8 mouse cellular contexts compared by ENCODE assay signal in the genomic region with DNA sequence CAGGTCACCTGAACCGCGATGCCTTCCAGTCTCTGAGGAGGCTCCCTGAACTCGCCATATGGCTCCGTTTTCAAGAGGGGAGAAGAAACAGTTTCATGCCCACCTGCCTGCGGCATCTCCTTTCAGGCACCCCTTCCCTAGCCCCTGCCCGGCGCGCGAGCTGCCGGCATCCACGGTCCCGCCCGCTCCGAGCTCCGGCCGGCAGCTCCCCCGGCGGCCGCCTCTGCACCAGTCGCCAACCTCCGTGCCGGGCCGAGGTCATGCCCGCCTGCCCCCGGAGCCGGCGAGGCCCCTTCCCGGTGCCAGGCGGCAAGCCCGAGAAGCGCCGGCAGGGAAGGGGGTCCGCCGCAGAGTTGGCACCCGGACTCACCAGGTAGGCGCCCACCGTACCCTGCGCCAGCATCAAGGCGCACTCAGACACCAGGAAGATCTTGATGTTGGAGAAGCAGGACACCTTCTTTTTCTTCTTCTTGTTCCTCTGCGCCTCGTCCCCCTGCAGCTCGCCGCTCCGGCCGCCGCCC. TPM values are rescaled to one million over a fixed set of nuclear protein-coding genes. Genes with fewer than 3 reads are reported as not detected.
DNase-seq lines count a peak whose midpoint lies in the region; ATAC-seq and TF ChIP-seq lines count a peak whose summit lies in the region.

No protein-coding gene starts in this region.

- TF ChIP-seq CTCF in embryonic fibroblast, embryonic 13.5 days (IDR thresholded peaks at IDR 0.05; ENCODE audit: borderline replicate concordance, insufficient read depth, low read length): no peak
- TF ChIP-seq CTCF in kidney, postnatal 0 days (IDR thresholded peaks at IDR 0.05; ENCODE audit: low read depth): peak; percentile 27; the same call in 1 of the 2 replicates

- H3K9ac ChIP-seq in heart, embryonic 14.5 days (ENCODE audit: low read length): peak overlapping the region; percentile 80
- peak overlapping the region; percentile 78 for H3K9ac ChIP-seq in kidney, postnatal 0 days (ENCODE audit: low read depth, low read length)
- no peak overlapping the region; the same call in 1 of the 2 replicates for H3K9ac ChIP-seq in liver, embryonic 16.5 days (ENCODE audit: low read depth, low read length)
- peak overlapping the region; percentile 90 for H3K9ac ChIP-seq in neural tube, embryonic 14.5 days (replicated peaks; ENCODE audit: low read depth, low read length)

- peak; percentile 53 for DNase-seq in adrenal gland, postnatal 25 days
- DNase-seq in kidney, postnatal 0 days (ENCODE audit: low spot score): peak; percentile 60
- peak; percentile 49 for DNase-seq in urinary bladder, postnatal 14 days (ENCODE audit: low spot score)

- peak overlapping the region; percentile 49 for H3K4me3 ChIP-seq in embryonic fibroblast, embryonic 13.5 days (ENCODE audit: insufficient read depth, low read length)
- H3K4me3 ChIP-seq in heart, embryonic 14.5 days (ENCODE audit: control insufficient read depth in 1 of 2, insufficient read depth in 1 of 2, low read depth in 1 of 2, low read length in 2 of 2): peak overlapping the region; percentile 63 to 79
- peak overlapping the region; percentile 79 for H3K4me3 ChIP-seq in kidney, postnatal 0 days (replicated peaks; ENCODE audit: low read depth, low read length)
- H3K4me3 ChIP-seq in liver, embryonic 16.5 days (ENCODE audit: low read depth, low read length): peak overlapping the region; percentile 60
- H3K4me3 ChIP-seq in neural tube, embryonic 14.5 days (ENCODE audit: low read depth, low read length): peak overlapping the region; percentile 69

- no peak for TF ChIP-seq POLR2A in embryonic fibroblast, embryonic 13.5 days (IDR thresholded peaks at IDR 0.05; ENCODE audit: low read depth, low read length)

- H3K27ac ChIP-seq in embryonic fibroblast, embryonic 13.5 days (ENCODE audit: insufficient read depth, low read length): no peak overlapping the region
- H3K27ac ChIP-seq in heart, embryonic 14.5 days (replicated peaks in 1 of 2; ENCODE audit: control insufficient read depth in 1 of 2, insufficient read depth in 1 of 2, low read depth in 2 of 2, low read length in 2 of 2): peak overlapping the region; percentile 56 to 71; a peak in 3 of 4 replicates
- peak overlapping the region; percentile 78 for H3K27ac ChIP-seq in kidney, postnatal 0 days
- H3K27ac ChIP-seq in liver, embryonic 16.5 days (ENCODE audit: low read length): no peak overlapping the region
- H3K27ac ChIP-seq in neural tube, embryonic 14.5 days (ENCODE audit: low read depth, low read length): peak overlapping the region; percentile 88

- H3K4me1 ChIP-seq in embryonic fibroblast, embryonic 13.5 days (ENCODE audit: control insufficient read depth, insufficient read depth, low read length): peaks cover 6% of the 10 kb centered on the region
- peaks cover 17 to 19% of the 10 kb centered on the region in 2 experiments for H3K4me1 ChIP-seq in heart, embryonic 14.5 days (ENCODE audit: control insufficient read depth in 2 of 2, insufficient read depth in 2 of 2, low read length in 2 of 2)
- peaks cover 5% of the 10 kb centered on the region; the same call in 1 of the 2 replicates for H3K4me1 ChIP-seq in kidney, postnatal 0 days (replicated peaks; ENCODE audit: insufficient read depth, low read length)
- no peaks in the 10 kb centered on the region; the same call in 1 of the 2 replicates for H3K4me1 ChIP-seq in liver, embryonic 16.5 days (ENCODE audit: control insufficient read depth, low read depth, low read length)
- peaks cover 11% of the 10 kb centered on the region; the same call in 1 of the 2 replicates for H3K4me1 ChIP-seq in neural tube, embryonic 14.5 days (ENCODE audit: control insufficient read depth, insufficient read depth, low read length)

- no peaks in the 10 kb centered on the region; the same call in 1 of the 2 replicates for H3K27me3 ChIP-seq in heart, embryonic 14.5 days (ENCODE audit: control insufficient read depth, insufficient read depth, low read length)
- H3K27me3 ChIP-seq in kidney, postnatal 0 days (ENCODE audit: insufficient read depth, low read length): no peaks in the 10 kb centered on the region
- peaks cover 45% of the 10 kb centered on the region for H3K27me3 ChIP-seq in liver, embryonic 16.5 days (ENCODE audit: control insufficient read depth, insufficient read depth, low read depth, low read length)
- H3K27me3 ChIP-seq in neural tube, embryonic 14.5 days (ENCODE audit: control insufficient read depth, insufficient read depth, low read length): no peaks in the 10 kb centered on the region

- no peaks in the 10 kb centered on the region for H3K9me3 ChIP-seq in heart, embryonic 14.5 days (ENCODE audit: control insufficient read depth, low read length)
- no peaks in the 10 kb centered on the region for H3K9me3 ChIP-seq in kidney, postnatal 0 days (replicated peaks; ENCODE audit: low read length)
- no peaks in the 10 kb centered on the region for H3K9me3 ChIP-seq in liver, embryonic 16.5 days (replicated peaks; ENCODE audit: control insufficient read depth, low read length)
- no peaks in the 10 kb centered on the region for H3K9me3 ChIP-seq in neural tube, embryonic 14.5 days (ENCODE audit: control insufficient read depth, low read length)

- peak; percentile 15 for ATAC-seq in CD4-positive, CD25-positive, alpha-beta regulatory T cell, adult 4 months
- 0 out of 2 replicates have a peak, but pooled peaks have one; percentile 45 for ATAC-seq in heart, embryonic 14.5 days (ENCODE audit: insufficient number of reproducible peaks, insufficient read depth, low FRiP score, low read depth)
- peak; percentile 57; the same call in 1 of the 2 replicates for ATAC-seq in kidney, postnatal 0 days (replicated peaks; ENCODE audit: low FRiP score, low read depth)
- ATAC-seq in liver, embryonic 16.5 days (ENCODE audit: low read depth): 0 out of 2 replicates have a peak, but pooled peaks have one; percentile 9
- peak; percentile 70 for ATAC-seq in neural tube, embryonic 14.5 days (ENCODE audit: low read depth)

- H3K36me3 ChIP-seq in heart, embryonic 14.5 days (ENCODE audit: control insufficient read depth, insufficient read depth, low read length): no peaks in the 10 kb centered on the region
- H3K36me3 ChIP-seq in kidney, postnatal 0 days (ENCODE audit: insufficient read depth, low read length): no peaks in the 10 kb centered on the region
- no peaks in the 10 kb centered on the region for H3K36me3 ChIP-seq in liver, embryonic 16.5 days (ENCODE audit: control insufficient read depth, insufficient read depth)
- no peaks in the 10 kb centered on the region for H3K36me3 ChIP-seq in neural tube, embryonic 14.5 days (ENCODE audit: control insufficient read depth, insufficient read depth, low read length)

- WGBS in heart, embryonic 14.5 days: 0% methylated on average over 45 of the region's 46 CpGs
- WGBS in kidney, postnatal 0 days: under 1% methylated on average over 45 of the region's 46 CpGs
- WGBS in liver, embryonic 16.5 days (ENCODE audit: insufficient replicate concordance): under 1% methylated on average over 43 of the region's 46 CpGs
- WGBS in neural tube, embryonic 14.5 days: 0% methylated on average over 38 of the region's 46 CpGs

- H3K4me2 ChIP-seq in heart, embryonic 14.5 days (ENCODE audit: low read length): peak overlapping the region; percentile 76
- peak overlapping the region; percentile 96 for H3K4me2 ChIP-seq in kidney, postnatal 0 days (ENCODE audit: low read length)
- peak overlapping the region; percentile 68 for H3K4me2 ChIP-seq in liver, embryonic 16.5 days (ENCODE audit: low read depth, low read length)
- peak overlapping the region; percentile 79 for H3K4me2 ChIP-seq in neural tube, embryonic 14.5 days (ENCODE audit: low read depth, low read length)

RNA-seq across cellular contexts. Expression of gene Slco3a1, which starts 0.5 kb away (rescaled TPM):
- 10 to 100 TPM; 16.7 to 18.0 TPM for polyA plus RNA-seq in CD4-positive, CD25-positive, alpha-beta regulatory T cell, adult 4 months (2017; shearing (Covaris generic))
- 24.5 and 37.3 TPM in 2 replicates for total RNA-seq in adrenal gland, postnatal 25 days (2021)
- polyA plus RNA-seq in embryonic fibroblast, embryonic 13.5 days (2011; ENCODE audit: insufficient read length, low read depth, missing spikeins): 13.4 and 20.9 TPM in 2 replicates
- polyA plus RNA-seq in heart, embryonic 14.5 days (2014; fragmentation: Nextera tagmentation; extraction: Ambion mirVana): 15.8 and 16.0 TPM in 2 replicates
- 19.4 and 19.8 TPM in 2 replicates for polyA plus RNA-seq in kidney, postnatal 0 days (2015; fragmentation: Nextera tagmentation; extraction: Ambion mirVana)
- 1.1 and 1.2 TPM in 2 replicates for polyA plus RNA-seq in liver, embryonic 16.5 days (2015; fragmentation: Nextera tagmentation; extraction: Ambion mirVana)
- polyA plus RNA-seq in neural tube, embryonic 14.5 days (2014; fragmentation: Nextera tagmentation; extraction: Ambion mirVana): 18.6 and 22.8 TPM in 2 replicates

Comparison
In these comparisons a context has a peak if more than half of its experiments do, and no peak if none do; other contexts are left out.
1. ATAC-seq: peak in every context shown above with its lines; median percentile 70 in neural tube, embryonic 14.5 days; 57 in kidney, postnatal 0 days; 45 in heart, embryonic 14.5 days; 15 in CD4-positive, CD25-positive, alpha-beta regulatory T cell, adult 4 months; 9 in liver, embryonic 16.5 days.
2. H3K27ac ChIP-seq: peak in heart, embryonic 14.5 days (2 of 2), kidney, postnatal 0 days (single experiment) and neural tube, embryonic 14.5 days (single experiment); none in embryonic fibroblast, embryonic 13.5 days (single experiment) and liver, embryonic 16.5 days (single experiment).
3. Peak in every context shown above with its lines, with median percentiles within 50 percentile points of each other: DNase-seq, H3K4me3 ChIP-seq and H3K4me2 ChIP-seq.